Mouse (Mus musculus): ENCODE measurements at regions not wholly inside any gene's neighbourhood (a gene's known extent, or its start where the extent isn't known, plus 50 kb on each side); places are given as distances from the start of the nearest gene placed in this dataset.

DNA sequence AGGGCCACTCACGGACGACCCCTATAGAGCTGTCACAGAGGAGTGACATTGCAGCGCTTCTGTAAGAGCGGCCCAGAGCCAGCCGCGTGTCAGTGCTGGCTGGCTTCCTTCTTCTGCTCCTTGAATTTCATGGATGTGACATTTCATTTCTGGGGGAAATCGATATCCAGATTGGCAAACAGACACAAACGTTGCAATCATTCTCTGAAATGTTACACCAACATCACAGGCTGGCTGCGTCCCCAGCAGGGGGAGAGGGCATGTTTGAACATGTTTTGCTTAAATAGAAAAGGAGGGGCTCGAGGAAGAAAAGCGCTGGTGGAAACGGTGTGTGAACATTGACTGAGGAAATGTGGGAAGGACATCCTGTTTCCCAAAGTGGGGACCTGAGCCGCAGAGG, 417.4 kb upstream of the Kcnab2 start:
- 67% methylated on average over 13 of the region's 13 CpGs for WGBS
- H3K36me3 ChIP-seq = no peaks in the 10 kb centered on the region

DNA sequence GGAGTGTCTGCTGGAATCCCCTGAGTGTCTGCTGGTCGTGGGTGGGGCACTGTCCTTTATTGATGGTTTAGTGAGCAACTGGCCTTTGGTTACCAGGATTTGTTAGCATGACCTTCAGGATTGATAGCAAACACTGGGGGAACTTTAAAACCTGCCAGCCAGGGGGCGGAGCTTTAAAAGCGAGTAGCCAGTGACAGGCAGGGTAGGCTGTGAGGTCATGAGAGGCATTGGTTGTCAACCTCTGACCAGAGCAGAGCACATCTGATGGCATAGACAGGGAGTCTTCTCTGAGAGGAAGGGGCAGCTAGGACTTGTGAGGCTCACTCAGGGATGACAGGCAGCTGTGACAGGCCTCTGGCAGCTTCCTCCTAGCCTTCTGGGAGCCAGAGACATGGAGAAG, 415.3 kb upstream of the Kcnab2 start:
- H3K9me3 ChIP-seq = no peaks in the 10 kb centered on the region
- ATAC-seq (ENCODE audit: insufficient read depth, low FRiP score, low read depth) = no peak
- no peaks in the 10 kb centered on the region for H3K4me1 ChIP-seq
- H3K4me2 ChIP-seq = no peak overlapping the region
- WGBS = 71% methylated on average over 3 of the region's 3 CpGs
- no peak overlapping the region for H3K27ac ChIP-seq
- H3K4me3 ChIP-seq (replicated peaks) = no peak overlapping the region
- H3K9ac ChIP-seq = no peak overlapping the region
- 0 out of 2 replicates have a peak, but pooled peaks cover 4% of the 10 kb centered on the region for H3K27me3 ChIP-seq (replicated peaks)
- no peaks in the 10 kb centered on the region for H3K36me3 ChIP-seq

More for the DNA sequence above, 417.4 kb upstream of the Kcnab2 start:
- no peak for ATAC-seq (ENCODE audit: insufficient read depth, low FRiP score, low read depth)
- H3K27ac ChIP-seq = no peak overlapping the region
- no peak overlapping the region for H3K4me3 ChIP-seq (replicated peaks)
- no peak overlapping the region for H3K4me2 ChIP-seq
- H3K27me3 ChIP-seq (replicated peaks) = 0 out of 2 replicates have a peak, but pooled peaks cover 4% of the 10 kb centered on the region
- no peak overlapping the region for H3K9ac ChIP-seq
- H3K9me3 ChIP-seq = no peaks in the 10 kb centered on the region
- no peaks in the 10 kb centered on the region for H3K4me1 ChIP-seq

- ATAC-seq (ENCODE audit: insufficient read depth, low FRiP score, low read depth) = no peak
- Histone ChIP-seq H3K9me3 (no peaks in the 10 kb centered on the region), H3K9ac (no peak overlapping the region), H3K36me3 (no peaks in the 10 kb centered on the region), H3K27ac (no peak overlapping the region), H3K27me3 (replicated peaks) (no peaks in the 10 kb centered on the region), H3K4me2 (no peak overlapping the region), H3K4me1 (no peaks in the 10 kb centered on the region), H3K4me3 (replicated peaks) (no peak overlapping the region)
- 87% methylated on average over 5 of the region's 5 CpGs for WGBS
Observed at GRCm38 (mm10) chr4:152889211-152889610, 411.5 kb upstream of the Kcnab2 start.

- Histone ChIP-seq H3K9ac (no peak overlapping the region), H3K27me3 (replicated peaks) (no peaks in the 10 kb centered on the region), H3K9me3 (no peaks in the 10 kb centered on the region), H3K4me3 (replicated peaks) (no peak overlapping the region), H3K36me3 (no peaks in the 10 kb centered on the region), H3K27ac (no peak overlapping the region), H3K4me1 (no peaks in the 10 kb centered on the region), H3K4me2 (no peak overlapping the region)
- no peak for ATAC-seq (ENCODE audit: insufficient read depth, low FRiP score, low read depth)
- WGBS = 45% methylated on average over 14 of the region's 14 CpGs
Observed at GRCm38 (mm10) chr4:152888306-152888705, 410.6 kb upstream of the Kcnab2 start.

GRCm38 (mm10) chr4:152886773-152887172, 409.1 kb upstream of the Kcnab2 start:
- no peak overlapping the region for H3K9ac ChIP-seq

GRCm38 (mm10) chr4:152881433-152881930, 403.8 kb upstream of the Kcnab2 start:
- H3K4me1 ChIP-seq = no peaks in the 10 kb centered on the region
- ATAC-seq (ENCODE audit: insufficient read depth, low FRiP score, low read depth) = no peak
- H3K9ac ChIP-seq = no peak overlapping the region
- H3K9me3 ChIP-seq = no peaks in the 10 kb centered on the region
- no peak overlapping the region for H3K4me2 ChIP-seq
- no peak overlapping the region for H3K27ac ChIP-seq
- no peak overlapping the region for H3K4me3 ChIP-seq (replicated peaks)
- H3K27me3 ChIP-seq (replicated peaks) = no peaks in the 10 kb centered on the region
- H3K36me3 ChIP-seq = no peaks in the 10 kb centered on the region

More at GRCm38 (mm10) chr4:152886773-152887172, 409.1 kb upstream of the Kcnab2 start:
- Histone ChIP-seq H3K36me3 (no peaks in the 10 kb centered on the region), H3K27ac (no peak overlapping the region), H3K9me3 (no peaks in the 10 kb centered on the region), H3K4me2 (no peak overlapping the region), H3K4me3 (replicated peaks) (no peak overlapping the region), H3K27me3 (replicated peaks) (no peaks in the 10 kb centered on the region), H3K4me1 (no peaks in the 10 kb centered on the region)
- ATAC-seq (ENCODE audit: insufficient read depth, low FRiP score, low read depth) = no peak
- 61% methylated on average over 9 of the region's 9 CpGs for WGBS

DNA sequence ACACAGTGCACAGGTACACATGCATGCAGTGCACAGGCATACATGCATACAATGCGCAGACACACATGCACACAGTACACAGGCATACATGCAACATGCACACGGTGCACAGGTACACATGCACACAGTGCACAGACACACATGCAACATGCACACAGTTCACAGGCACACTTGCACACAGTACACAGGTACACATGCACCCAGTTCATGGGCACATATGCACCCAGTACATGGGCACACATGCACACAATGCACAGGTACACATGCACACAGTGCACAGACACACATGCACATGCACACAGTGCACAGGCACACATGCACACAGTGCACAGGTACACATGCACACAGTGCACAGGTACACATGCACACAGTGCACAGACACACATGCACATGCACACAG, 402.7 kb upstream of the Kcnab2 start:
- no peaks in the 10 kb centered on the region for H3K4me1 ChIP-seq
- H3K4me2 ChIP-seq = no peak overlapping the region
- ATAC-seq (ENCODE audit: insufficient read depth, low FRiP score, low read depth) = no peak
- no peak overlapping the region for H3K9ac ChIP-seq
- no peaks in the 10 kb centered on the region for H3K9me3 ChIP-seq
- no peaks in the 10 kb centered on the region for H3K36me3 ChIP-seq
- no peaks in the 10 kb centered on the region for H3K27me3 ChIP-seq (replicated peaks)
- H3K4me3 ChIP-seq (replicated peaks) = no peak overlapping the region
- no peak overlapping the region for H3K27ac ChIP-seq
- WGBS = 96% methylated on average over 2 of the region's 2 CpGs

DNA sequence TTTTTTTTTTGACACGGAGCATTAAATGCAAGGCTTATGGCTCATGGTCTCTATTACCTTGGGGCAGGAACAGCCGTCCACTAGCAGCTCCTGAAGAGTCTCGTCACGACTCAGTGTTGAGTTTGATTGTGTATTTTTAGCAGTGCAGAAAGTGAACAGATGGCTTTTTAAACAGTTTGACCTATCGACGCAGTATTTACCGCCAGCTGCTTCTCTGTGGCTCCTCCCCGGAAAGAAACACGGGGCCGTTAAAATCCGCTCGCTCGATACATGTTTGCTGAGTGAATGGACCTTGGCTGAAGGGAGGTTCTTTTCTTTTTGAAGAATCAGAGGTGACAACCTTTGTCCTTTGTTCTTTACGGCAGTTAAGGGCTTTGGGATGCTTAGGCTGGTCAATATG, 401.3 kb upstream of the Kcnab2 start:
- H3K9me3 ChIP-seq = no peaks in the 10 kb centered on the region
- no peaks in the 10 kb centered on the region for H3K36me3 ChIP-seq
- H3K4me3 ChIP-seq (replicated peaks) = no peak overlapping the region
- H3K4me2 ChIP-seq = no peak overlapping the region
- ATAC-seq (ENCODE audit: insufficient read depth, low FRiP score, low read depth) = no peak
- no peaks in the 10 kb centered on the region for H3K27me3 ChIP-seq (replicated peaks)
- no peak overlapping the region for H3K9ac ChIP-seq
- no peak overlapping the region; the same call in 1 of the 2 replicates for H3K27ac ChIP-seq
- no peaks in the 10 kb centered on the region for H3K4me1 ChIP-seq
- 35% methylated on average over 14 of the region's 14 CpGs for WGBS

DNA sequence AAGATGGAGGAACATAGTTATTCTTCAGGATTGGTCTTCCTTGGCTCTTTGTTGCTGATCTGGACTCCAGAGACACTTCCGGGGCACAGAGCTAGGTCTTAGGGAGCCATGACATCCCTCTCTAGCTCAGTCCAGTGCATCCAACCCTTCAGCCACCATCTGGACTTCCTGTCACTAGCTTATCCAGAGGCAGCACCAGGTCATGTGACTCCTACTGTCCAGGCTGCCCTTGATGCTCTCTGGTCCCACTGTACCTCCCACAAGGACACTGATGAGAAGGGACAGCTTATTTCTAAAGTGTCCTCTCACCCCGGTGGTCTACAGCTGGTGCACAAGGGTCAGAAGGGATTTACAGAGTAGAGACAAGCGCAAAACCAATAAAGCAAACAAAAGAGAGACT, 400.7 kb upstream of the Kcnab2 start:
- WGBS = 66% methylated on average over 3 of the region's 3 CpGs
- H3K4me3 ChIP-seq (replicated peaks) = no peak overlapping the region
- ATAC-seq (ENCODE audit: insufficient read depth, low FRiP score, low read depth) = no peak
- no peak overlapping the region for H3K4me2 ChIP-seq
- no peaks in the 10 kb centered on the region for H3K4me1 ChIP-seq
- H3K27me3 ChIP-seq (replicated peaks) = no peaks in the 10 kb centered on the region
- H3K9me3 ChIP-seq = no peaks in the 10 kb centered on the region
- no peak overlapping the region for H3K27ac ChIP-seq
- no peak overlapping the region for H3K9ac ChIP-seq
- H3K36me3 ChIP-seq = no peaks in the 10 kb centered on the region

DNA sequence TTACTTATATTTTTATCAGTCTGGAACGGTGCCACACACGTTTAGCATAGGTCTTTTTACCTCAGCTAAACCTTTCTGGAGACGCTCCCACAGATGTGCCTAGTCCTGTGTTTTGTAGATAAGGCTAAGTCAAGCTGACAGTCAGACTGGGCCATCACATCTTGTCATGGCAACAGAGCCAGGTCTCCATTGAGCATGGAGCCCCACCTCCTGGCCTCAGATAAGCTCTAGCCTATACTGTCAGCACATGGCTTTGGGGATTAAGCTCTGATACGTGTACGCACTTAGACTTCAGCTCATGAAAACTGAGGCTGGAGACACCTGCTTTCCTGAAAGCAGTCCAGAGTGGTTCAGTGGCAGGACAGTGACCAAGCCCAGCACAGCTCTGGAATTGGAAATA, 392.4 kb upstream of the Kcnab2 start:
- no peaks in the 10 kb centered on the region for H3K36me3 ChIP-seq
- no peak overlapping the region for H3K4me2 ChIP-seq
- H3K9me3 ChIP-seq = no peaks in the 10 kb centered on the region
- no peak overlapping the region for H3K27ac ChIP-seq
- H3K27me3 ChIP-seq (replicated peaks) = no peaks in the 10 kb centered on the region
- no peaks in the 10 kb centered on the region for H3K4me1 ChIP-seq
- ATAC-seq (ENCODE audit: insufficient read depth, low FRiP score, low read depth) = no peak
- no peak overlapping the region for H3K4me3 ChIP-seq (replicated peaks)
- H3K9ac ChIP-seq = no peak overlapping the region
- WGBS = 65% methylated on average over 5 of the region's 5 CpGs

DNA sequence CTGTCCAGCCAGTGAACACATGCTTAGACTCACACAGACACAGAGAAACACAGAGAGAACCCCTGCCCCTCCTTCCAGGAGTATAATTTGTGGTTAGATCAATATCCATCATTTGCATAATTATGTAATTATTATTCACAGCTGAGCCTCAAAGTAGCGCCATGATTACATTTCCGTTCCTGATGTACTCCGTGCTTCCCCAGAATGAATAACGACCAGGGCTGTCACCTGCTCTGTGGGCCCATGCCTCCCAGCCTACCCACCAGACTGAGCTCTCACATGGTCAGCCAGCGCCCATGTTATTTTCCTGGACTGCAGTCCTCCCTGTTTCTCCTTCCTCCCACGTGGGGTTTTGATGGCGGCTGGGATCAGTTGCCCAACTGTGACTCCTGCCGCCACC, 388.2 kb upstream of the Kcnab2 start:
- H3K9me3 ChIP-seq = no peaks in the 10 kb centered on the region
- no peak overlapping the region for H3K4me3 ChIP-seq (replicated peaks)
- ATAC-seq (ENCODE audit: insufficient read depth, low FRiP score, low read depth) = no peak
- no peak overlapping the region for H3K4me2 ChIP-seq
- H3K4me1 ChIP-seq = no peaks in the 10 kb centered on the region
- WGBS = 86% methylated on average over 8 of the region's 8 CpGs
- H3K27me3 ChIP-seq (replicated peaks) = no peaks in the 10 kb centered on the region
- no peak overlapping the region for H3K9ac ChIP-seq
- no peaks in the 10 kb centered on the region for H3K36me3 ChIP-seq
- no peak overlapping the region for H3K27ac ChIP-seq

GRCm38 (mm10) chr4:152862818-152863614, 385.3 kb upstream of the Kcnab2 start:
- no peak overlapping the region for H3K9ac ChIP-seq
- H3K4me2 ChIP-seq = no peak overlapping the region
- H3K4me3 ChIP-seq (replicated peaks) = no peak overlapping the region
- no peaks in the 10 kb centered on the region for H3K9me3 ChIP-seq
- H3K36me3 ChIP-seq = no peaks in the 10 kb centered on the region
- 61% methylated on average over 11 of the region's 11 CpGs for WGBS
- no peaks in the 10 kb centered on the region for H3K4me1 ChIP-seq
- H3K27ac ChIP-seq = no peak overlapping the region
- no peaks in the 10 kb centered on the region for H3K27me3 ChIP-seq (replicated peaks)
- no peak for ATAC-seq (ENCODE audit: insufficient read depth, low FRiP score, low read depth)
